Mouse (Mus musculus): ENCODE data around the gene Lmnb2.

Lmnb2 gene

DNA sequence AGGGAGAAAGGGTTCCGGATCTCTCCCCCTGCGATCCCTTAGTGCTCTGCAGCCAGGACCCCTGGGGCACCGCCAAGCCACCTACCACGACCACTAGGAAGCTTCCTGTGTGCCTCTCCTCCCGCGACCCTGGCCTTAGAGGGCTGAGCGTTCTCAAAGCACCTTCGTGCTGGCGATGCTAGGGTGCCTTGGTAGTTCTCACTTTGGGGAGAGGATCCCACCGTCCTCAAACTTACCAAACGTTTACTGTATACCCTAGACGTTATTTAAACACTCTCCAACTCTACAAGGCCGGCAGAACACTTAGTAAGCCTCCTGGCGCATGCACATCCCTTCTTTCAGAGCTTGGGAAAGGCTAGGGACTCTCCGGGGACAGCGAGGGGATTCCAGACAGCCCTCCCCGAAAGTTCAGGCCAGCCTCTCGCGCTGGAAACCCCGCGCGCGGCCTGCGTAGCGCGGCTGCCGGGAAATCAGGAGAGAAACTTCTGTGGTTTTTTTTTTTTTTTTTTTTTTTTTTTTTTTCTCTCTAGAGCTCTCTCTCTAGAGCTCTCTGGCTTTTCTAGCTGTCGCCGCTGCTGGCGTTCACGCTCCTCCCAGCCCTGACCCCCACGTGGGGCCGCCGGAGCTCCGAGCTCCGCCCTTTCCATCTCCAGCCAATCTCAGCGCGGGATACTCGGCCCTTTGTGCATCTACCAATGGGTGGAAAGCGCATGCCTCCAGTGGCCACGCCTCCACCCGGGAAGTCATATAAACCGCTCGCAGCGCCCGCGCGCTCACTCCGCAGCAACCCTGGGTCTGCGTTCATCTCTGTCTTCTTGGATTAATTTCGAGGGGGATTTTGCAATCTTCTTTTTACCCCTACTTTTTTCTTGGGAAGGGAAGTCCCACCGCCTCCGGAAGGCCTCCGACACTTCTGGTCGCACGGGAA lies 11.5 kb upstream of the Lmnb2 start, which contains the start of gene Gadd45b:
TSS of gene Gadd45b (plus strand) at position 775 of the 928 bp plus-strand sequence.
- DNase-seq (ENCODE audit: low spot score): peak; percentile 98

DNA sequence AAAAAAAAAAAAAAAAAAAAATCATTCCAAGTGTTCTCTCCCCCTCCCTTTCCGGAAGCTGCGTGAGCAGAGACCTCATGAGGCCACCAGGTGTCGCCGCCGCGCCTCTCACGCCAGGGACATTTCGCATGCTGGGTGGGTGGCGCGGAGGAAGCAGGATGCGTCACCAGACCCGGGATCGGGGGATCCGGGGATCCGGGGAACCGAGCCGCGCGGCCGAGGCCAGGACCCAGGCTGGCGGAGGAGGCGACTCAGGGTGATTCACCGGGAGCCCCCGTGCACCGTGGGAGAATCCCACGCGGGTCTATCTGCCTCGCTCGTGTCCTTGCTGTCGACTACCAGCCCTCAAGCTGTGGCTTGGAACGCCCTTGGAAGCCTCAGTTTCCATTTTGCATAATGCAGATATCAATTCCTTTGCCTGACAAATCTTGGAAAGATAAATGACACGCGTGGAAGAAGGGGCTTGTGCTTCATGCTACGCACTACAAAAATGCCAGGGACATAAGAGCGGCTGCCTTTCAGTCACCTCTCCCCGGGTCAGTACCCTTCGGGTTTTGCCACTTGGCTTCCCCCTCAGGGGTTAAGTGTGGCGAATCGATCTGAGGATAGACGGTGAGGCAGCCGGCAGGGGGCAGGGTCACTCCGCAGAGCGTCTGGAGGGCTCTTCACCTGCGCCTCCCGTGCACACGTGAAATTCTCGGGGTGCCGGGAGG lies 10.7 kb upstream of the Lmnb2 start:
- DNase-seq (ENCODE audit: low spot score): peak; percentile 85

DNA sequence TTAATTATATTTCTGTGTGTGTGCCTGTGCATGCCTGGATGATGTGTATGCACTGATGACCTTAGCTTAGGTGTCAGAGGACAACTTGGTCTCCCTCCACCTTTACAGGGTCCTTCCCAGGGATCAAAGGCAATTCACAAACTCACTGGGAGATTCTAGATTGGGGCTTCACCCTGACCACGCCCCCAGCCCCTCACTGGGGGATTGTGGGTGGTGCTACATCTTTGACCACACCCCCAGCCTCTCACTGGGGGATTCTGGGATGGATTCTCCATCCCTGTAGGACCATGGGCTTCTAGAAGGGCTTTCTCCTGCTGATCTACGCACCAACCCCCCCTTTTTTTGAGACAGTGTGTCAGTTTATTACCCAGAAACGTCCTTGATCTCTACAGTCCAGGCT lies 7.4 kb upstream of the Lmnb2 start:
- DNase-seq (ENCODE audit: low spot score): no peak

DNA sequence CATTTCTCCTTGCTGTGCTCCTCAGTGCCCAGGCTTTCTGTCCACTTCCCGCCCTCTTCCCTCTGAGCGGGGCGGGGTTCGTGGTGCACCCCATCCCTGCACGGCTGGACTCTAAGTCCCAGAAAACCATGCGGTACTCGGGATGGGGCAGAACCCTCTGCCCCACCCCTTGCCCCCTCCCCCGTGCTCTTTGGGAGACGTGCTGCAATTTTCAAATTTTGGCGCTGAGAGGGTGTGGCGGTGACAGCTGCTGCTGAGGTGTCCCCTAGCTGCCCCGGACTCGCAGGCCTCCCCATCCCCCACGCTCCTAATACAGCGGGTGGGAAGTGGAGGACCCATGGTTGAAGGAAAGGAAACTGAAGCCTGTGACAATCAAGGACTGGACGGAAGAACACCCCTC lies 3.9 kb upstream of the Lmnb2 start:
- no peak for DNase-seq (ENCODE audit: low spot score)

DNA sequence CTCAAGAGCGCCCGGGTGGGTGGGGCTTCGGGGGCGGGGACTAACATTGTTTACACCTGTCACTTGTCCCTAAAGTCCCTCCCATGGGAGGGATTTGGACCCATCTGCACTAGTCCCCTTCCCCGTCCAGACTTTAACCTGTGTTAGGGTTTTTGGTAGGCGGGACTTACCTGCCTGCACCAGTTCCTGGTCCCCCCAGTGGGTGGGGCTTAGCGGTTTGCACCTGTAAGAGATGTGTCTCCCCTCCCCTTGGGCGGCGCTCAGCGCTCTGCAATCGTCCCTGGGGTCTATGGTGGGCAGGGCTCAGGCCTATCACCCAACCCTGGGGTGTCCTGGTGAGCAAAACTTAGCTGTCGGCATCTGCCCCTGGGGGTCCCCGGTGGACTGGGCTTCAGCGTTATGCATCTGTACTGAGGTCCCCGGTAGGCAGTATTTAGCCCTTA lies 688 bp downstream of the Lmnb2 start:
- no peak for DNase-seq (ENCODE audit: low spot score)

DNA sequence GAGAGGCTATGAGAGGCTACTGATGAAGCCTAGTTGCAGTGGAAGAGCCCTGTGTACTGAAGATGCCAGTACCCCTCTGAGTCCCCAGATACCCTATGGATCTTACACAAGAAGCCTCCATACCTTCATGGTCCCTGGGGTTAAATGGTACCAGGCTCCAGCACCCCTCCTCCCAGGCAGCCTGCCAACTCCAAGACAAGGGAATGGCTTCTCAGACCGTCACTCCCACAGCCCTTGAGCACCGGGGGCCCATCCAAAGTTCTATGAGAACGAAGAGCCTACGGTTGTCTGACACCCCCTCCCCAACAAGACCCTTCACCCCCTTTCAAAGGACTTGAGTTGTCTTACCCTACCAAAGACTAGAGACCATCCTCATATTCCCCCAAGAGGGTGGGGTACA lies 2.3 kb downstream of the Lmnb2 start:
- DNase-seq (ENCODE audit: low spot score): no peak

DNA sequence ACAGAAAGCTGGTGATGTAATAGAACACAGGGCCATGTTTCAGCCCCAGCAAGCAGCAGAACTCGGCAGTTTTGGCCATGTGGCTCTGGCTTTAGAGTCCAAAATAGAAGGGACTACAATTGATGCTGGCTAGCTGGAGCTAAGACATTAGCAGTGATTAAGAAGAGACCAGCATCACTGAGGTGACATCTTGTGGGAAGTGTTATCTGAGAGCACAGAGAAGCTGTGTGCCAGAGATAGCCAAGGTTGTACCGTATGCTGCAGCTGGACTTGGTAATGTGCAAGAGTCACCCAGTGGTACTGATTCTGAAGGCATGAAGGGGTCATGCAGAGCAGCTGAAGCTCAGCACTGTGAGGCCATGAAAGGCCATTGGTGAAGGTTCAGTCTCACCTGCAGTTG lies 2.8 kb downstream of the Lmnb2 start:
- no peak for DNase-seq (ENCODE audit: low spot score)

DNA sequence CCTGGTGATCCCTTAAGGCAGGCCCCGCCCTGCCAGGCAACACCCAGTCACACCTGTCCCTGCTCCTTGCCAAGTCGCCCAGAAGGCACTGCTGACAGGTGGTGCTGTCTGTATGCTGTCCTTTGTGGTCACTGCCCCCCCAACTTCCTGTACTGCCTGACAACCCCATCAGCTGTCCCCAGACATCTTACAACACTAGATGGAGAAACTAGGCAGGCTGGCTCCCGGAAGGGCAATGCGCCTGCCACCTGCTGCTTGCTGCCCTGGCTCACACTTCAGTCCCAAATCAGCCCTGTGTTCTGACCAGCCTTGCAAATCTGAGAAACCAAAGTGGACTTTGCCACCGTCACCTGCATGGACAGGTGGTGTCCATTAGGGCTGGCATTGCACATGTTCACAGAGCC lies 3.8 kb downstream of the Lmnb2 start:
- no peak for DNase-seq (ENCODE audit: low spot score)

DNA sequence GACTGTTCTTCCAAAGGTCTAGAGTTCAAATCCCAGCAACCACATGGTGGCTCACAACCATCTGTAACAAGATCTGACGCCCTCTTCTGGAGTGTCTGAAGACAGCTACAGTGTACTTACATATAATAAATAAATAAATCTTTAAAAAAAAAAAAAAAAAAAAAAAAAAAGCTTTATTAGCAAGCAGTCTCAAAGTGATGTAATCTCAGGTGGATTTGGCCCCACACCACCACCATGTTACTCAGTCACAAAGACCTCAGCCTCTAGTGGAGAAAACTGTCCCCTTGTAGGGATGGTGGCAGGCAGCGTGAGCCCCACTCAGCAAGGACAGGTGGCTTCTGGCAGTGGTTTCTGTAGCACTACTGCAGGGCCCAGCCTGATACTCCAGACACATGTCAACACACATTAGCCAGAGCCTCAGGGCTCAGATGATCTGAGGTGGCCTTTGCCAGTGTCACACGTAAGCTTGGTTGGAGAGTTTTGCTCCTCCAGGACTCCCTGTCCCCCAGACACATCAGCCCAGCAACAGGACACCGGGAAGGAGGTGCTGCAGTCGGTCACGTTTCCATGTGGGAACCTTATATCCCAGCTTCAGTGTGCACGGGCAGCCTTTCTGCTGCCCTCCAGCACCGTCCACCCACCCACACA lies 4.6 kb downstream of the Lmnb2 start:
- DNase-seq (ENCODE audit: low spot score): no peak

DNA sequence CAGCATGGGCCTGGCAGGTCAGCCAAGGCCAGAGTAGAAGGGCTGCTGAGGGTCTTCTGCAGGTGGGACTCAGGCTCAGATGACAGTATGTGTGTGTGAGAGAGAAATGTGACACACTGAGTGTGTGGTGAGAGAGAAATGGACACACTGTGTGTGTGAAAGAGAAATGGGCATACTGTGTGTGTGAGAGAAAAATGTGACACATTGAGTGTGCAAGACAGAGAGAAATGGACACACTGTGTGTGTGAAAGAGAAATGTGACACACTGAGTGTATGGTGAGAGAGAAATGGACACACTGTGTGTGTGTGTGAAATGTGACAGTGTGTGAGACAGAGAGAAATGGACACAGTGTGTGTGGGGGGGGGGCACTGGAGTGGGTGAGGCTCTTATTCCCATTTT lies 6.2 kb downstream of the Lmnb2 start:
- DNase-seq (ENCODE audit: low spot score): no peak

DNA sequence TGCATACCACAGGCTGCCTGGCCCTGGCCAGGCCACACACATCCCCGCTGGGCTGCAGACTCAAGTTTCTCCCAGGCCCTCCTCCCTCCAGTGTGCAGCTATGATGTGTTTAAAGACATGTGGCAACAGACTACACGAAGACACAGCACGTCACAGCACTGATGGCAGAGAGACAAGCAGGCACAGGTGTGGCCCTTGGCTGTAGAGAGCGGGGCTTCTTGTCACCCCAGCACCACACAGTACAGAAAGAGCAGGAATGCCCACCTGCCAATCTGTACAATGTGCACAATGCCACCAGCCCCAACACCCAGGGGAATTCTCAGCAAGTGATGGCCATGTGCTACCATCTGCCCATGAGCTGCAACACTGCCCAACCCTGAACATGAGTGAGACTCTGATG lies 6.7 kb downstream of the Lmnb2 start:
- no peak for DNase-seq (ENCODE audit: low spot score)

DNA sequence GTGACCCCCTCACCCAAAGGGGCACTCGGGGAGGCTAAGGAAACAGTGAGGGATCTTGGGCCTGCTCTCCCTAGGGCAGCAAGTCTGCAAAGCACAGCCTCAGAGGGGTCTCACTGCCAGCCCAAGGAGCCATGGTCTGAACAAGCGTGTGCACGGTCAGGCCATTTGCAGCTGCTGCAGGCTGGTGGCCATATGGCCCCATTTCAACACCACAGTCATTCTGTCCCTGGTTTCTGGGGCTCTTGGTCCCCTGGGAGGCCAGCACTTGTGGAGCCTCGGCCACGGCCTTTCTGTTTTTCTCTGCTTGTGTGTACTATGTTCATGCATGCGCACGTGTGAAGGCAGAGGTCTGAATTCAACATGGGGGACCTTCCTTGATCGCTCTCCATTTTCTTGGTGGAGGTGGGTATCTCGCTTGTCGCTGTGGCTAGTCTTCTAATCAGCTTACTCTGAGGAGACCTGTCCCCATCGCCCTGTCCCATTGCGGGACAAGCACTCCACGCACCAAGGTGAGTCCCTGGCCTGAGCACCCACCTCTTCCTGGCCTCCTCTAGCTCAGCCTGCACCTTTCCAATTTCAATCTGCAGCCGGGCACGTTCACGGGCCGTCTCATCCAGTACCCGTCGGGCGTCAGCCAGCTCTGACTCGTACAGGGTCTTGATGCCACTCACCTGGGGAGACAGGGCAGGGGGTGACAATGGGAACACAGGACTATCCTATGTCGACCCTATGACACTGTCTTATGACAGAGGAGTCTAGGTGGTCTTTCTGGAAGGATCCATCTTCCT lies 8.5 kb downstream of the Lmnb2 start:
- no peak for DNase-seq (ENCODE audit: low spot score)

DNA sequence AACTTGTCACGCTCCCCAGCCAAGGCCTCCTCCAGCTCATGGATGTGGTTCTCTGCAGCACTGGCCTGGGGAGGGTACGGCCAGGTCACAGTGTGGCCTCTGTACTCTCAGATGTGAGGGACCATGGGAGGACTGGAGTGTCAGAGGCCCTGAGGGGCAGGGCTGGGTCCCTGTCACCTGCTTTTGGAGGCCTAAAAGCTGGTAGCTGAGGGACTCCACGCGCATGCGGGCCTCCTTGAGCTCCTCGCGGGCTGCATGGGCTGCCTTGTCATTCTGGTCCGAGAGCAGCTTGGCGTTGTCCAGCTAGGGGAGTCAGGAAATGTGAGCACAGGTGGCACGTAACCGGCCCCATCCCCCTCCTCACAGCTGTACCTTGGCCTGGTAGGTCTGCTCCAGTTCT lies 13.3 kb downstream of the Lmnb2 start:
- no peak for DNase-seq (ENCODE audit: low spot score)

DNA sequence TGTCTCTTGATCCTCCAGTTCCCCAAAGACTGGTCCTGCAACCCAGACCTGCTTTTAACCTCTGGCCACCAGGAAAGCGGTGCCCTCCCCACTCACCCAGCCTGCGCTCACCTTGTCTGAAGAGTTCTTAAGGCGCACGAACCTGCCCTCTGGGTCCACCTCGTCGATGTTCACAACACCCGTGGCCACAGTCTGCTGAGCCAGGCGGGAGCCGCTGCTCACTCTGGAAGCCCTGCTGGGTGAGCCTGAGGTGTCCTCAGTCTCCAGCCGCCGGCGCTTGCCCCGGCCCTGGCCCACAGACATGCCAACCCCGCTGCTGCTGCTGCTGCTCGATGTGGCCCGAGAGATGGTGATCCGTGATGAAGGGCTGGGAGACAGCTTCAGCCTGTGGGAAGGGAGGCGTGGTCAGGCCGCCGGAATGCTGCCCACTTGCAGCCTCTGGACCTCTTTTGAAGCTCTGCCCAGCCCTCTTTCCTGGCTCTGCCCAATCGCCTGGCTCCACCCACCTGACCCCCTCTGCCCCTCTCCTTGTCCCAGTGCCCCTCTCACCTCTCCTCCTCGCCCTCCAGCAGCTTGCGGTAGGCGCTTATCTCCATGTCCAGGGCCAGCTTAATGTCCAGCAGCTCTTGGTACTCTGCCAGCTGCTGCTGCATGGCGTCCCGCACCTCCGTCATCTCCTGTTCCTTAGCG lies 13.9 kb downstream of the Lmnb2 start:
- DNase-seq (ENCODE audit: low spot score): no peak

DNA sequence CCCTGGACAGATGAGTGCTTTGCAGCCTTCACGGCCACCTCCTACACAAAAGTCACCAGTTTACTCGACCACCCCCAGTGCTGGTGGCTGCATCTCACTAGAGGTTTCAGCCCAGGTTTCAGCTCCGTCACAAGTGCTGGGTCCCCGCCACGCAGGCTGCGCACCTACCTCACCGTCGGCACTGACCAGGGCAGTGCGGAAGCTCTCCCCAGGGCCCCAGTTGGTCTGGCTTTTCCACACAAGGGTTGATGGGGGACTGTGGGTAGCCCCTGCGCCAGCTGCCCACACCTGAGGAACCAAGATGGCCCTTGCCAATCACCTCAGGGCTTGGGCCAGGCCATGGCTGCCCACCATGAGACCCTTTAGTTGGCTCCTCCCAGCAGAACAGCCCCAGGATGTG lies 14.8 kb downstream of the Lmnb2 start:
- no peak for DNase-seq (ENCODE audit: low spot score)

DNA sequence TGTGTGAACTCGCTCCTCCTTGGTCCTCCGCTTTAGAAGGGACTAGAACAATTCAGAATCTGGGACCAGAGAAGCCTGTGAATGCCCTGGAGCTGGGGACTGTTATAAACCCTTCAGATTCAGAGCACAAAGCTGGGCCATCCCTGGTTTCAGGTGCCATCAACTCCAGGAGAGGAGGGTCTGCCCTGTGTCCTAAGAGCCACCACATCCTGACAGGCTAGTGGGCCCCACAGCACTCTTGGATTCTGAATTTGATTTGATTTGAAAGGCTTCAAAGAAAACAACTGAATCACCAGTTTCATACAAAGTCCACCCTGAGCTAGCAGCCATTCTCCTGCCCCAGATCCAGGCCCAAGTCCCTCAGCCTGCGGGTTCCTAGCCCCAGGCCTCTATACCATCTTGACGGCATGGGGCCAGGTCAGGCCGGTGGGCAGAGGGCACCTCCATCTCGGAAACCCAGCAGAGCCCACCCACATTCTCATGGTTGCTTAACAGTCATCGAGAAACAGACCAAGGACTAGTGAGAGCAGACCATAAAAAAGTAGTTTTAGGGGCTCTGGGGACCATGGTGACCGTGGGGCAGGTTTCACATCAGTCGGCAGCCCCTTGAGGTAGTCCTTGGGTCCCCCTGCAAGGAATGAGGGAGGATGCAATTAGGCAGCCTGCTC lies 15.6 kb downstream of the Lmnb2 start:
- DNase-seq (ENCODE audit: low spot score): no peak

DNA sequence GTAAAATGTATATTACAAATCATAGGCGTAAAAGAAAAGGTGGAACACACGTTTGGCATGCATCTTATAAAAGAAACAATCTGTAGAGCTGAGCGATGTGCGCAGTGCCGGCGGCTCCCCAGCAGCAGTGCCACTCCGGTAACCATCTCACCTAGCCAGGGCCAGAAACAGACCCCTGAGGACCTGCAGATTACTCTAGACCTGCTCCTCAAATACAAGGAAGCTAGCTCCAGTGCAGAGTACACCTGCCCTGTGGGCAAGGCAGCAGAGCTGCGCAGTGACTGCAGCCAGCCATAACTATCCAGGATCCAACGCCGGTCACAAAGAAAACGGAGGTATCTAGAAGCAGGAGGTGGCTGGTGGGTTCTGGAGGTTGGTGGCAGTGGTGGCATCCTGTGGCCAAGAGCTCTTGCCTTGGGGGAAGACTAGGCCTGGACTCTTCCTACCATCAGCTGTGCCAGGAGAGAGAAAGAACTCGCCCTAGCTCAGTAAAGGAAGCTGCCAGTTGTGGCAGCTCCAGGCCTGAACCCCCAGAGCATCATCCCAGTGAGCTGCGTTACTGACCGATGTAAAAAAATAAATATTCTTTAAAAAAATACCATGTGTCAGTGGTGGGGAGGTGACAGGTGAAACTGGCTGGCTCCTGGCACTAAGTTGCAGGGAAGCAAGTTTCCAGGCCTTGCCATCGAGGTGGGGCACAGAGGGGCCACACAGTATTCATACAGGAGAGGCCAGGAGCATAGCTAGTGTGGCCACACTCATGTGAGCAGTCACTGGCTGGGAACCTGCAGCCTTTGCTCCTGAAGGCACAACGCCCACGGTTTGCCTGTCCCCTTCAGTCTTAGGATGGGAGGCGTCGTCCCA lies 16.4 kb downstream of the Lmnb2 start:
- DNase-seq (ENCODE audit: low spot score): no peak

DNA sequence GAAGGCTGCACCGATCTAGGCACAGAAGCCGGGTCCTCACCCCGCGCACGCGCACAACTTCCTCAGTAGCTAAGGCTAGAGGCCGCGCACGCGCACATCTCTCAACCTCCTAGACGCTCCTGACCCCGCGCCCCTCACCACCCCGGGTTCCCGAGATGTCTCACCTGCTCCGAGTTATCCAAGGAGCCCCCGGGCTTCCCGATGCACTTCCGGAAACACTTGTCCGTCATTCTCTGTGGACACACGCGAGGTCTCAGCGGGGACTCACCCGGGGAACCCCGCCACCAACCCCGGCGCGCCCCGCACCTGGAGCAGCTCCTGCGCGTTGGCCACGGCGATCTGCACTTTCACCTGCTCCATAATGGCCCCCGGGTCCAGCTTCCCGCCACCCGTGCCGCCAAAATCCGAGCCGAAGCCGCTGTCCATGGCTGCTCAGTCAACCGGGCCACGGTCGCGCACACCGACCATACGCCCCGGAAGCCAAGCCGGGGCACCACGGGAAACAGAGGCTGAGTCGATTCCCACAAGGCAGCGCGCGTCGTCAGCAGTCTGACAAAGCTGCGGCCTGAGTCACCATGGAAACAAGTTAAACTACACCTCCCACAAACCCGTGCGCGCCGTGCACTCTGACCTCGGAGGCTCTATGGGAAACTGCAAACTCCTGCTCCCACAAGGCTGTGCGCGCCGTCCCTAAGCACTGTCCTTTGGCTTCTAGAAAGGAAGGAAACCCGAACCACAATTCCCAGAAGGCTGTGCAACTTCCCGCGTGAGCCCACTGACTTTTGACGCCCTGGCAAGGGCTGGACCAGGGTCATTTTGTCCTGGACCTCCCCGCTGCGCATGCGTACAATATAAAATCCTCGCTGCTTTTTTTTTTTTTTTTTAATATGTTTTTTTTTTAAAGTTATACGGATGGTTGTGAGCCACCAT lies 17.5 kb downstream of the Lmnb2 start, which contains the start of gene Timm13:
TSS of gene Timm13 (minus strand) at position 652 of the 930 bp plus-strand sequence.
- peak; percentile 100 for DNase-seq (ENCODE audit: low spot score)

Measured in adipocyte (in vitro differentiated cells).